Mouse (Mus musculus): ENCODE data around the gene Schip1. TPM values are rescaled to one million over a fixed set of nuclear protein-coding genes. Genes with fewer than 3 reads are reported as not detected.

Schip1 gene
- polyA plus RNA-seq, 1 experiment from 2014 or later = 152 TPM

GRCm38 (mm10) chr3:68657589-68658245 lies 593.1 kb downstream of the Schip1 start:
- 50% methylated on average over 9 of the region's 9 CpGs for WGBS

GRCm38 (mm10) chr3:68659996-68660395 lies 595.4 kb downstream of the Schip1 start:
- Histone ChIP-seq H3K36me3 (no peaks in the 10 kb centered on the region), H3K27me3 (no peaks in the 10 kb centered on the region), H3K9me3 (no peaks in the 10 kb centered on the region), H3K4me3 (no peak overlapping the region), H3K4me1 (replicated peaks) (peaks cover 8% of the 10 kb centered on the region; the same call in 1 of the 2 replicates), H3K27ac (no peak overlapping the region), H3K4me2 (no peak overlapping the region), H3K9ac (no peak overlapping the region)
- ATAC-seq (ENCODE audit: low FRiP score) = no peak
- 94% methylated on average over 6 of the region's 6 CpGs for WGBS

More at GRCm38 (mm10) chr3:68657589-68658245, 593.1 kb downstream of the Schip1 start:
- Histone ChIP-seq H3K27me3 (no peaks in the 10 kb centered on the region), H3K9ac (no peak overlapping the region), H3K4me1 (replicated peaks) (no peaks in the 10 kb centered on the region), H3K4me2 (no peak overlapping the region), H3K4me3 (no peak overlapping the region), H3K9me3 (no peaks in the 10 kb centered on the region), H3K36me3 (no peaks in the 10 kb centered on the region), H3K27ac (no peak overlapping the region)
- no peak for ATAC-seq (ENCODE audit: low FRiP score)

GRCm38 (mm10) chr3:68660538-68660937 lies 595.9 kb downstream of the Schip1 start:
- no peak for ATAC-seq (ENCODE audit: low FRiP score)
- 74% methylated on average over 4 of the region's 4 CpGs for WGBS

GRCm38 (mm10) chr3:68662386-68662785 lies 597.8 kb downstream of the Schip1 start:
- Histone ChIP-seq H3K9ac (no peak overlapping the region), H3K4me1 (replicated peaks) (peaks cover 8% of the 10 kb centered on the region; the same call in 1 of the 2 replicates), H3K4me2 (no peak overlapping the region), H3K36me3 (no peaks in the 10 kb centered on the region), H3K4me3 (no peak overlapping the region), H3K9me3 (no peaks in the 10 kb centered on the region), H3K27me3 (no peaks in the 10 kb centered on the region), H3K27ac (no peak overlapping the region)
- WGBS = 89% methylated on average over 5 of the region's 5 CpGs
- ATAC-seq (ENCODE audit: low FRiP score) = no peak

More at GRCm38 (mm10) chr3:68660538-68660937, 595.9 kb downstream of the Schip1 start:
- Histone ChIP-seq H3K4me3 (no peak overlapping the region), H3K9ac (no peak overlapping the region), H3K4me1 (replicated peaks) (peaks cover 8% of the 10 kb centered on the region; the same call in 1 of the 2 replicates), H3K4me2 (no peak overlapping the region), H3K9me3 (no peaks in the 10 kb centered on the region), H3K27me3 (no peaks in the 10 kb centered on the region), H3K36me3 (no peaks in the 10 kb centered on the region), H3K27ac (no peak overlapping the region)

- H3K36me3 ChIP-seq = no peaks in the 10 kb centered on the region
- H3K4me2 ChIP-seq = no peak overlapping the region
- 35% methylated on average over 6 of the region's 6 CpGs for WGBS
- no peaks in the 10 kb centered on the region for H3K27me3 ChIP-seq
- no peak overlapping the region for H3K27ac ChIP-seq
- H3K9me3 ChIP-seq = no peaks in the 10 kb centered on the region
- no peak; the same call in 1 of the 2 replicates for ATAC-seq (ENCODE audit: low FRiP score)
- H3K4me1 ChIP-seq (replicated peaks) = peaks cover 8% of the 10 kb centered on the region; the same call in 1 of the 2 replicates
- H3K4me3 ChIP-seq = no peak overlapping the region
- no peak overlapping the region for H3K9ac ChIP-seq
Measured at GRCm38 (mm10) chr3:68664337-68664736, 599.7 kb downstream of the Schip1 start.

GRCm38 (mm10) chr3:68666377-68666776 lies 601.8 kb downstream of the Schip1 start:
- Histone ChIP-seq H3K9me3 (no peaks in the 10 kb centered on the region), H3K27ac (no peak overlapping the region), H3K9ac (no peak overlapping the region), H3K4me2 (no peak overlapping the region), H3K27me3 (no peaks in the 10 kb centered on the region), H3K4me3 (no peak overlapping the region), H3K4me1 (replicated peaks) (peaks cover 8% of the 10 kb centered on the region; the same call in 1 of the 2 replicates), H3K36me3 (no peaks in the 10 kb centered on the region)
- WGBS = 95% methylated on average over 7 of the region's 7 CpGs
- ATAC-seq (ENCODE audit: low FRiP score) = no peak

- no peak for ATAC-seq (ENCODE audit: low FRiP score)
- Histone ChIP-seq H3K9me3 (no peaks in the 10 kb centered on the region), H3K4me1 (replicated peaks) (peaks cover 8% of the 10 kb centered on the region; the same call in 1 of the 2 replicates), H3K27me3 (no peaks in the 10 kb centered on the region), H3K36me3 (no peaks in the 10 kb centered on the region), H3K27ac (no peak overlapping the region), H3K9ac (no peak overlapping the region), H3K4me3 (no peak overlapping the region), H3K4me2 (no peak overlapping the region)
- 87% methylated on average over 1 of the region's 1 CpGs for WGBS
Measured at GRCm38 (mm10) chr3:68667852-68668251, 603.2 kb downstream of the Schip1 start.

GRCm38 (mm10) chr3:68669418-68669974 lies 604.9 kb downstream of the Schip1 start:
- Histone ChIP-seq H3K9ac (no peak overlapping the region), H3K4me3 (no peak overlapping the region), H3K36me3 (no peaks in the 10 kb centered on the region), H3K9me3 (no peaks in the 10 kb centered on the region), H3K27me3 (no peaks in the 10 kb centered on the region), H3K4me2 (no peak overlapping the region), H3K27ac (no peak overlapping the region), H3K4me1 (replicated peaks) (peaks cover 3% of the 10 kb centered on the region; the same call in 1 of the 2 replicates)
- ATAC-seq (ENCODE audit: low FRiP score) = no peak
- WGBS = 86% methylated on average over 5 of the region's 5 CpGs

GRCm38 (mm10) chr3:68674721-68675120 lies 610.1 kb downstream of the Schip1 start:
- WGBS = 73% methylated on average over 2 of the region's 2 CpGs
- H3K27me3 ChIP-seq = no peaks in the 10 kb centered on the region
- ATAC-seq (ENCODE audit: low FRiP score) = no peak
- H3K36me3 ChIP-seq = no peaks in the 10 kb centered on the region
- H3K4me1 ChIP-seq (replicated peaks) = no peaks in the 10 kb centered on the region
- H3K9ac ChIP-seq = no peak overlapping the region
- no peak overlapping the region for H3K4me3 ChIP-seq
- H3K4me2 ChIP-seq = no peak overlapping the region
- H3K9me3 ChIP-seq = no peaks in the 10 kb centered on the region
- H3K27ac ChIP-seq = no peak overlapping the region

GRCm38 (mm10) chr3:68675216-68675835 lies 610.7 kb downstream of the Schip1 start:
- Histone ChIP-seq H3K9ac (no peak overlapping the region), H3K9me3 (no peaks in the 10 kb centered on the region), H3K27ac (no peak overlapping the region), H3K27me3 (no peaks in the 10 kb centered on the region), H3K36me3 (no peaks in the 10 kb centered on the region), H3K4me3 (no peak overlapping the region), H3K4me1 (replicated peaks) (no peaks in the 10 kb centered on the region), H3K4me2 (no peak overlapping the region)
- 87% methylated on average over 12 of the region's 12 CpGs for WGBS
- ATAC-seq (ENCODE audit: low FRiP score) = no peak
